Mouse (Mus musculus) kidney, postnatal 4 days (tissue): Measurements from ENCODE around the gene Adi1.

Experiments
- DNase-seq, 2 experiments: peaks; one replicate each; pipeline ENCODE4 v3.0.0; 2021; ENCODE audit warnings: mixed read lengths in 2 of 2

Adi1 gene

GRCm38 (mm10) chr12:28675121-28675924, at the start of gene Adi1:
Adi1 (plus strand) TSS chr12:28675231.
- DNase-seq, result peak; percentile 89 to 94

- no peak for DNase-seq
These were observed 49.6 kb upstream of the Adi1 start for GRCm38 (mm10) chr12:28625407-28625806.

DNA sequence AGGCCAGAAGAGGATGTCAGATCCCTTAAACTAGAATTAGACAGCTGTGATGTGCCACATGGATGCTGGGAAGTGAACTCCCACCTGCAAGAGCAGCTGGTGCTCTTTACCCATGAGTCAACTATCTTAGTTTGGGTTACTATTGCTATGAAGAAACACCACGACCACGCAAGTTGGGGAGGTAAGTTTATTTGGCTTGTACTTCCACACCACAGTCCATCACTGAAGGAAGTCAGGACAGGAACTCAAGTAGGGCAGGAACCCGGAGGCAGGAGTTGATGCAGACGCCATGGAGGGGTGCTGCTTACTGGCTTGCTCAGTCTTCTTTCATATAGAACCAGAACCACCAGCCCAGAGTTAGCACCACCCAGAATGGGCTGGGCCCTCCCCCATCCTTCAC, 47.9 kb upstream of the Adi1 start:
- no peak for DNase-seq

DNA sequence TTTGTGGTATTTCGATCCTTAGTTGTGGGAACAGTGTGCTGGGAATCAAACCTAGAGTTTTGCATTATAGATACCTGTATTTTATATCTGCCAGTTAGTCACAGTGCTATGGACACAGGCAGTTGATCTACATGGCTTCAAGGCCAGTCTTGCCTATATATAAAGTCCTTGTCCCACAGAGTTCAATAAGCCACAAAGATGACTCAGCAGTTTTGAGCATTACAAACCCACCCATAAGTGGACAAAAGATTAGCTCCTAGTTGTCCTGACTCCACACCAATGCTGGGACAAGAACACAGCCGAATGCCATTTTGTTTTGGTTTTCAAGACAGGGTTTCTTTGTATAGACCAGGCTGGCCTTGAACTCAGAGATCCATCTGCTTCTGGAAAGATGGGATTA, 46.6 kb upstream of the Adi1 start:
- DNase-seq, result no peak

DNA sequence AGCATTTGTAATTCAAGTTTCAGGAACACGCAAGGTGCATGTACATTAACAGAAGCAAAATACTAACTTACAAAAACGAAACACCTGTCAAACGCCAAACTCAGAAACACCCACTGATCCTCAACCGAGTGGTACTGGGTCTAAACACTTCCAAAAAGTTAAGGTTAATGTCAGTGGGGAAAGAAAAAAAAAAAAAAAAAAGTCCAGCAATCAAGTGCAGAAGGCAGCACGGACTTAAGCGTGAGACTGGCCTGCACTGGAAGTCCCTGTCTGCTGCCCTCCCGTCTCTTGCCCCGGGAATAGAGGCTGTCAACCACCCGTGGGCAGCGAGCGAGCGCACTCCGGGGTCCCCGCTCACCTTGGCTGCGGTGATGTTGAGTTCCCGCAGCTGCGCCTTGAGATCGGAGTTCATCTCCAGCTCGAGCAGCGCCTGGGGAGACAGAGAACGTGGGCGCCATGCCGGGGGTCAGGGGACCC, 39.9 kb upstream of the Adi1 start:
- DNase-seq, result no peak

DNA sequence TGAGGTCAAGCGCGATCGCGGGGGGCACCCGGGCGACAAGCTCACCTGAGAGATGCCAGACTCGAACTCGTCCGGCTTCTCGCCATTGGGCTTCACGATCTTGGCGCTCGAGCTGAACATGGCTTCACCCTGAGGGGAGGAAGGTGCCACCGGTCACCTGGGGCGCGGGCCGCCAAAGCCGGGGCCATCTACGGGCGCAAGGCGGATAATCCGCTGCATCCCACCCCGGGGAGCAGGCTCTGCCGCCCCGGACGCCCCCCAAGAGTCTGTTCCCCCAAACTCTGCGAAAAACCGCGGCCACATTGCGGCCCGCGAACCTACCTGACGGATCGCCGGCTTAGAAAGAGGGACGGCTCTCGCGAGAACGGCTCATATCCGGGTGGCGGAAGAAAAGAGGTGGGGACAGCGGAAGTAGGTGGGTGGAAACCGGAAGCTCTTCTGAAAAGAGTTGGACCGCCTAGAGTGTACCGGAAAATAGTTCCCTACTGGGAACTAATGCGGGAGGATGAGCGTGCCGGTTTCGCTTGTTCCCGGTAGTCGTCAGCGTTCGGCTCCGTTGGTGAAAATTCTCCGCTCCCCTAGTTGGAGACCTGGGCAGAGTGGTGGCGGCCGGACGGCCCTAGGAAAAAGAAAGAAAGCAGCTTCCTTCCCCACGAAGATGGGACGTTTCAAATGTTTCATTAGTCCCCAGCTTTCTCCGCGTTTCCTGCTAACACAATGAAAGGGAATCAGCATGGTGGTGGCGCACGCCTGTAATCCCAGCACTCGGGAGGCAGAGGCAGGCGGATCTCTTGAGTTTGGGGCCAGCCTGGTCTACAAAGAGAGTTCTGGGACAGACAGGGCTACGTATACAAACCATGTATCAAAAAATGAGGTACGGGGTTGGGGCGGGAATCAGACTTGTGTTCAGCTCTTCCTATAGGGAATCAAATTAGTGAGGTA, 39.2 kb upstream of the Adi1 start, which contains the start of gene Rps7:
Gene Rps7, minus strand, starts transcription at position 419 of the 942 bp plus-strand sequence.
- DNase-seq, result peak; percentile 93 to 95

DNA sequence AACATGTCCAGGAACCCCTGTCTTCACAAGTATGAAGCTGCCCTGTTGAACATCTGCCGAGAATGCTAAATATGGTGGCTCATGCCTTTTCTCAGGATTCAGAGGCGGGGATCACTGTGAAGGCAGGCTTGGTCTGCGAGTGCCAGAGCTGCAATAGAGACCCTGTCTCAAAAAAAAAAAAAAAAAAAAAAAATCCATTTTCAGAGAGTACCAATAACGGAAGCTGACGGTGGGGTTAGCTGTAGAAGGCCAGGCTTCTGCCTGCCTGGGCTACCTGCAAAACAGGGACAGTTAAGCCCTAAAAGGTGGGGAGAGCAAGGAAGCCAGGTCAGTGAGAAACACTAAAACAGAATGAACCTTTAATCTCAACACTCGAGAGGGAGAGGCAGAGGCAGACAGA, 38.5 kb upstream of the Adi1 start:
- no peak for DNase-seq

GRCm38 (mm10) chr12:28638778-28639177, 36.3 kb upstream of the Adi1 start:
- DNase-seq, result no peak

DNA sequence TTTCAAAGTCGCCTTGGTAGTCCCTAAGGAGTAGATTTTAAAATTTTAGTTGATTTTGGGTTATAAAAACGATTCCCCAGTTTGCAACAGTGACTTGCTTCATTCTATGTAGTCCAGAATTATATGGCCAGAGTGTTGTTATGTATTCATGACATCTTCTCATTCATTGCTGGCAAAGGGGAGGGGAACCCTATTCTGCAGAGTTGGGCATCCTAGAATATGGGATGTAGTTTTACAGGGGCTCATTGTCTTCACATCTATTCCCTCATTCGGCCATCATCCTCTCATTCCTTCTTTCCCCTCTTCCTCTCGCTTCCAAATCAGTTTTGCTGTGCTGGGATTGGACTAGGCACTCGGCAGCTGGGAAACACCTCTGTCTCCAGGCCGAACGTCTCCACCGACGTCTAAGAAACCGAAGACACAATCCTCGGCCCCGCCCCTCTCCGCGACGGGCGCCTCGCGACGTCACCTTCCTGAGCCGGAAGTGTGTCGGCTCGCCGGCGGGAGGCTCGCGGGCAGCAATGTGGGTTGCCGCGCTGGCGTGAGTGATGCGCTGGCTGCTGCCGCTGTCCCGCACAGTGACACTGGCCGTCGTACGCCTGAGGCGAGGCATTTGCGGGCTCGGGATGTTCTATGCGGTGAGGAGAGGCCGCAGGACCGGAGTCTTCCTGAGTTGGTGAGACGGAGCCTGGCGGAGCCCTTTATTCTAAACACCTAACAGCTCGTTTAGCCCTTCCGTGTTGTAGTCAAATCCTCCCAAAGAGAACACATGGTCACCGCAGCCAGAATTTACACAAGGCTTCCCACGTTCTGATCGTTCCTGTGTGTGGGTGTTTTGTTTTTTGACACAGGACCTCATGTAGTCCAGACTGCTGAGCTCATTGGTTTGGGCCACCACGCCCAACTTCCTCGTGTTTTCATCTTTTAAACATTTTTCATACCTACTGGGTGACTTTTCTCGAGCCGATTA, 25.6 kb upstream of the Adi1 start, which contains the start of gene Rnaseh1:
Gene Rnaseh1, plus strand, starts transcription at position 462 of the 970 bp plus-strand sequence.
- peak; percentile 95 for DNase-seq

DNA sequence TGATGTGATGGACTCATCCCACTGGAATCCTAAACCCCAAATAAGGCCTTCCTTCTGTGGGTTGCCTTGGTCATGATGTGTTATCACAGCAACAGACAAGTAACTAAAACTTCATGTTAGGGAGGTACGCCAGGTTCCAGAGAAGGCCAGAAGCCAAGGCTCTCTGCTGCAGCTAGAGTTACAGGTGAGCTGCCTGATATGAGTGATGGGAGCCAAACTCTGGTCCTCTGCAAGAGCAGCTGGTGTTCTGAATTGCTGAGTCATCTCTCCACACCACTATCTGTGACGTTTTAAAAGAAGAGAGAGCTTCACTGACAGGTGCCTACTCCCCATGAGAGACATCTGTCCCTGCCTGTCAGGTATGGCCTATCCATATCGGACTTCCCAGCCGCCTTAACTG, 12.4 kb upstream of the Adi1 start:
- DNase-seq, result no peak

DNA sequence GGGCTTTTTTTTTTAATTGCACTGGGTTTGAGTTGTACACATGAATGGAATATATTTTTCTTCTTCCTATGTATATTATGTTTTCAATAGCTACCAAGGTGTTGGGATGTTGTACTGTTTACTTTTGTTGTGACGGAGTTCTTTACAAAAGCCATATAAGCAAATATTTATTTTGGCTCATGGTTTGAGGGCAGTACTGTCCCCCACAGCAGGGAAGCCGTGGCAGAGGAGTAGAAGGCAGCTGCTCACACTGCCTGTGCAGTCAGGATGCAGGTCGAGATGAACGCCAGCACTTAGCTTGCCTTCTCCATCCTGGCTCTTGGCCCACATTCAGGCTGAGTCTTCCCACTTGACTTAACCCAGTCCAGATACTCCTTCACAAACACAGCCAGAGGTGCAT, 8.3 kb upstream of the Adi1 start:
- no peak for DNase-seq

- peak in 1 of 2 experiments; percentile 8 for DNase-seq
These were observed 7.7 kb upstream of the Adi1 start for GRCm38 (mm10) chr12:28667287-28667686.

DNA sequence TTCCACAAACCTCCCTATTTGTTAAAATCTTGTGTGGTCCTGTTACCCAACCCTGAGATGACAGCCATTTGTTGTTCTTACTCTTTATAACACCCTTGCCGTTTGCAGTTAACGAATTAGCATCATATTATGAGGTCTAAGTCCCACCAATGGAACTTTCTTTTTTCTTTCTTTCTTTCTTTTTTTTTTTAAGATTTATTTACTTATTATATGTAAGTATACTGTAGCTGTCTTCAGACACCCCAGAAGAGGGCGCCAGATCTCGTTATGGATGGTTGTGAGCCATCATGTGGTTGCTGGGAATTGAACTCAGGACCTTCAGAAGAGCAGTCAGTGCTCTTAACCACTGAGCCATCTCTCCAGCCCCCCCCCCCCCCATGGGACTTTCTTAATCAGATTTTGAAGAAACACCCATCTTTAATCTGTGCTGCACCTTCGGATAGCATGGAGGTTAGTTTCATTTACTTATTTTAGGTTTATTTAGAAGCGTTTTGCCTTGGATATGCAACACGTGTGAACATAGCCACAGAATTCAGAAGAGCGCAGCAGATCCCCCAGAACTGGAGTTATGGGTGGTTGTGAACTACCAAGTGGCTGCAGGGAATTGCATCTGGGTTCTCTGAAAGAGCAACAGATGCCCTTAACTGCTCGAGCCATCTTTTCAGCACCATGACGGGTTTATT, 852 bp upstream of the Adi1 start:
- no peak for DNase-seq

GRCm38 (mm10) chr12:28675925-28676209, 836 bp downstream of the Adi1 start:
- no peak for DNase-seq

DNA sequence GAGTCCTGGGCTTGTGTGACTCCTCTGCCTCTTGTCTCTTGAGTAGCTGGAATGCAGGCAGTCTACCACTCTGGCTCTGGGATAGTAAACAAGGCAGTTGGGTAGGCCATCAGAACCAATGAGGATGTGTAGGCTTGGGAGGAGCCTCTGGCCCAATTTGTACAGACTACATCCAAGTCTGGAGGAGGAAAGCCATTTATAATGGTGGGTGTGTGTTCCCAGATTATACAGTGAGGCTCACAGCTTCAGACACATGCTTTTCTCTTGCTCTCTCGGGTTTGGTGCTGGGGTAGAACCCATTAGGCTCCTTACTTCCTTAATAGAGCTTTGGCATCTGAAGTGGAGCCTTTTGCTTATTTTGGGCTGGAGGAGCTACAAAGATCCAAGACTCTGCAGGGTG, 9.6 kb downstream of the Adi1 start:
- no peak for DNase-seq

- DNase-seq, result no peak
These were observed 10.7 kb downstream of the Adi1 start for GRCm38 (mm10) chr12:28685771-28686170.

DNA sequence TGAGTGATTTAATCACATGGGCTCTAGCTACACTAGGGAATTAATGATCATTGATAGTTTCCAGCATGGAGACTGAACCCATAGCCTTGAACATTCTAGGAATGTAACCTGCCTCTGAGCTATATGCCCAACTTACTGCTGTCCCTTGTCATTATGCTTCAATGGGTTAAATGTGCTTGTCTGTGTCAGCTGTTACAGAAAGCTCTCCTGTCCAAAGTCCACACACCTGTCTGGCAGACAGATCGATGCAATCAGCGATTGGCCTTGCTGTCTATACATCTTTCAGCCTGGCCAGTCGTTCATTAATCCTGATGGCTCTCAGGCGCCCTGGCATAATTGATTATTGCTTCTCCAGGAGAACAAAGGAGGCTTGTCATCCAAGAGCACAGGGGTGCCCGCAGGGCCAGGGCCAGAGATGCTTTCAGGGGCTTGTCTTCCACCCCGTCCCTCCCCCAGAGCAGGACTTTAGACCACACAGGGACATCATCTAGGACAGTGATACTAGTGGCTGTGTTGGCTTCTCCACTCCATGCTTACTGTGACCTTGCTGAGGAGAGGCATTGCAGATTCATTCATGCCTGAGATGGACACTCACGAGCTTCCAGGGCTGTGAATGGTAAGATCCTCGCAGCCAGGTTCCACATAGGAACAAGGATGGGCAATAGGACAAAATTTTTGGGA, 11.3 kb downstream of the Adi1 start:
- DNase-seq, result no peak

- DNase-seq, result no peak
These were observed 14.0 kb downstream of the Adi1 start for GRCm38 (mm10) chr12:28688996-28689395.

- no peak for DNase-seq
These were observed 15.7 kb downstream of the Adi1 start for GRCm38 (mm10) chr12:28690730-28691129.

GRCm38 (mm10) chr12:28693738-28694137, 18.7 kb downstream of the Adi1 start:
- no peak for DNase-seq

- no peak for DNase-seq
These were observed 19.2 kb downstream of the Adi1 start for GRCm38 (mm10) chr12:28694231-28694630.
